Mouse (Mus musculus) hindbrain, embryonic 12.5 days (tissue): ENCODE measurements at regions not wholly inside any gene's neighbourhood (a gene's known extent, or its start where the extent isn't known, plus 50 kb on each side); places are given as distances from the start of the nearest gene placed in this dataset.
A peak's percentile ranks its signal among the peaks of the same experiment; 100 is the strongest.
"Not testable (repeated sequence)": the region's sequence is repeated elsewhere in the genome, so short reads cannot be mapped to it uniquely, and the experiment has no call there.

ENCODE experiments used
- ATAC-seq: fragments of 200-750 bp; cut with Nextera tagmentation; 2 replicates; pipeline ENCODE4 v1.8.0; 2017; ENCODE audit warnings: moderate TSS enrichment; ENCODE audit not compliant: low FRiP score
- H3K27ac ChIP-seq: fragments of 300-500 bp; sonication (generic); 2 replicates; pipeline ENCODE4 v1.5.1; 2016; ENCODE audit warnings: mild to moderate bottlenecking
- H3K27me3 ChIP-seq: fragments of 300-500 bp; sonication (generic); 2 replicates; pipeline ENCODE4 v1.6.1; 2016; ENCODE audit warnings: mild to moderate bottlenecking
- H3K36me3 ChIP-seq: fragments of 300-500 bp; sonication (generic); 2 replicates; pipeline ENCODE4 v1.6.1; 2016; ENCODE audit warnings: mild to moderate bottlenecking
- H3K4me1 ChIP-seq: fragments of 300-500 bp; sonication (generic); 2 replicates; pipeline ENCODE4 v1.6.1; 2016
- H3K4me2 ChIP-seq: fragments of 300-500 bp; sonication (generic); replicated peaks from 2 replicates; pipeline ENCODE4 v1.6.1; 2016; ENCODE audit warnings: mild to moderate bottlenecking
- H3K4me3 ChIP-seq: fragments of 300-500 bp; sonication (generic); 2 replicates; pipeline ENCODE4 v1.5.1; 2016; ENCODE audit warnings: mild to moderate bottlenecking
- H3K9ac ChIP-seq: fragments of 300-500 bp; sonication (generic); 2 replicates; pipeline ENCODE4 v1.6.1; 2016; ENCODE audit warnings: mild to moderate bottlenecking, moderate library complexity
- H3K9me3 ChIP-seq: fragments of 300-500 bp; sonication (generic); replicated peaks from 2 replicates; pipeline ENCODE4 v1.6.1; 2016; ENCODE audit warnings: mild to moderate bottlenecking
- WGBS: fragments of 180-500 bp; shearing (Covaris S2); methylation state at CpG from one replicate; pipeline ENCODE4 v1.1.7; 2016; 5-methylcytosine and 5-hydroxymethylcytosine counted together

DNA sequence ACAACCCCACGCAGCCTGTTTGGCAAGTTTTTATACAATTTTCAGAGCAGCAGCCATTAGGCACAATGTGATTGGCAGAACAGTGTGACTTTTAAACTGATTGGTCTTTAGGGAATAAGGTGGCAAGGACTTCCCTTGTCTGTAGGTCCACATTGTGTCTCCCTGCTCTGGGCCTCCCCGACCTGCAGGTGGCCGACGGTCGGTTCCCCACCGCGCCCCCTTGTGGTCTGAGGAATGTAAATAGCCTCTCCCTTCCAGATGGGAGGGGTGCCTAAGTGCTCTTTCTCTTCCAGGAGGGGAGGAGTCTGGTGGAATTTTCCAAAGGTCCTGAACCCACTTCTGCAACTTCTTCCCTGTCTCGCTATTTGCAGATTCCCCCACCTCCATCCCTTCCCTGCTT, 52.5 kb upstream of the Prr5 start:
- not testable (repeated sequence) for H3K4me2 ChIP-seq, H3K9me3 ChIP-seq, H3K36me3 ChIP-seq, ATAC-seq, H3K27ac ChIP-seq, H3K4me3 ChIP-seq, H3K9ac ChIP-seq
- Histone ChIP-seq H3K4me1 (peaks cover 34% of the 10 kb centered on the region), H3K27me3 (peaks cover 17% of the 10 kb centered on the region)
- 11% methylated on average over 8 of the region's 8 CpGs for WGBS

DNA sequence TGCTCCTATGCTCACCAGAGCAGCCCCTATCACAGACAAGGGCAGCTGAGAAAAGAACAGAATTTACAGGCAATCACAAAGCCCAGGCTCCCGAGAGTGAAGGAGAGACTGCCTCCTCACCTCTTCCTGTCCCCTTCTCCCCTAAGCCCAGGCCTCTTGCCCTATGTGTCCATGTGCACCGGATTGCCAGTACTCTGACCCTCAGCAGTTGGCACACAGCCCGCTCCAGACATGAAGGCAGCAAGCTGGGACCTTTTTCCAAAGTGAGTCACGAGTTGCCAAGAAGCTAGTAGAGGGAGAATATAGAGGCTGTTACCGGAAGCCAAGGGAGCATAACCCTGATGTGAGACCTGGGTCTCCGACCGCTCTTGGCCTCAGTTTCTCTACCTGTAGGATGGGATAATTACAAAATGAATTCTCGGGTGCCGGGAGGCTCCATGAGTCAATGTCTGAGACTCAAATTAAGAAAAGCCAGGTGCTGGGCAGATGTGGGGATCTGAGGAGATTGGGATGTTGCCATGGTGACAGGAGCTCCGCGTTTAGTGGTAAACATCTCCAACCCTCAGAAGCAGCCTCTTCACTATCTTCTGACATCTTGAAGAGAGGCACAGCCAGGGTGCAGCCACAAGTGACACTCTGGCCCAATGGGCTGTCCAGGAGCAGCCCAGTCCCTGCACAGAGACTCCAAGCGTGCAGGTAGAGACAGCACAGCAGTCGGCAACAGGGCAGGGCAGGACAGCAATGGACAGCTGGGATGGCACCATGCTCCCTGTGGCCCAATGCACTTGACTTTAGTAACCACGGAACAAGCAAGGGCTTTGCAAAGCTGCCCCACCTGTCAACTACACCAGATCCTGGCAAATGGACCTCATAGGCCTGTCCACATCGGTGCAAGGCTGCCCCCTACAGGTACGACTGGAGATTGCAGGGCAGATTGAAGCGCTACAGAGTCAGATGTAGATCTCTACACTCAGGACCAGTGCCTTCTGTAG, 55.6 kb upstream of the Prr5 start:
- H3K9ac ChIP-seq: no peak overlapping the region
- ATAC-seq: peak; percentile 27
- 49% methylated on average over 17 of the region's 17 CpGs for whole genome bisulfite sequencing
- no peak overlapping the region for H3K4me2 ChIP-seq
- H3K27ac ChIP-seq: peak overlapping the region; percentile 25; the same call in 1 of the 2 replicates
- peaks cover 31% of the 10 kb centered on the region for H3K4me1 ChIP-seq
- H3K27me3 ChIP-seq: peaks cover 17% of the 10 kb centered on the region
- H3K9me3 ChIP-seq: no peaks in the 10 kb centered on the region
- H3K36me3 ChIP-seq: no peaks in the 10 kb centered on the region
- no peak overlapping the region for H3K4me3 ChIP-seq

DNA sequence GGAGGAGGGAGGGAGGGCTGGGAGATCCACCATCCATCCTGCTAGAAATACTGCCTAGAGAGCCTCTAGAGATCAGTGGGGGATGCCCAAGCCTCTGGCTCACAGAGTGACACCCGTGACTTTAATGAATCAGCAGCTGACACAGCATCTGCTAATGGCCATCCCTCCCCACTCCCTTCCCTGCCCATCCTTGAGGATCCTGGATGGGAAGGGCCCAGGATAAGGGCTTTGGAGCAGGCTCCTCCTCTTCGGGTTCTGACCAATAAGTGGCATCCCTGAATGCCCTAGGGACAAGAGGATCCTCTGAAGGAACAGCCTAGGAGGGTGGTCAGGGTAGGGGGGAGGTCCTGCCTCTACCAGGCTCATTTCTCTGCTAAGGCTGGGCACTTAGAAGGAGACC, 55.3 kb upstream of the Rtl6 start:
- H3K9me3 ChIP-seq: no peaks in the 10 kb centered on the region
- peak; percentile 57 for ATAC-seq
- no peak overlapping the region for H3K4me3 ChIP-seq
- H3K4me2 ChIP-seq: no peak overlapping the region
- H3K36me3 ChIP-seq: no peaks in the 10 kb centered on the region
- H3K27me3 ChIP-seq: peaks cover 17% of the 10 kb centered on the region
- peaks cover 31% of the 10 kb centered on the region for H3K4me1 ChIP-seq
- no peak overlapping the region for H3K9ac ChIP-seq
- WGBS: 22% methylated on average over 2 of the region's 2 CpGs
- H3K27ac ChIP-seq: peak overlapping the region; percentile 25; the same call in 1 of the 2 replicates

- Histone ChIP-seq H3K9ac (no peak overlapping the region), H3K27me3 (peaks cover 5% of the 10 kb centered on the region), H3K27ac (no peak overlapping the region), H3K4me2 (no peak overlapping the region), H3K4me3 (no peak overlapping the region), H3K9me3 (peaks cover 6% of the 10 kb centered on the region; the same call in 1 of the 2 replicates), H3K36me3 (no peaks in the 10 kb centered on the region), H3K4me1 (peaks cover 24% of the 10 kb centered on the region)
- WGBS: 68% methylated on average over 15 of the region's 15 CpGs
- no peak for ATAC-seq
Measured at GRCm38 (mm10) chr15:84609825-84610442, 52.3 kb upstream of the Rtl6 start.

DNA sequence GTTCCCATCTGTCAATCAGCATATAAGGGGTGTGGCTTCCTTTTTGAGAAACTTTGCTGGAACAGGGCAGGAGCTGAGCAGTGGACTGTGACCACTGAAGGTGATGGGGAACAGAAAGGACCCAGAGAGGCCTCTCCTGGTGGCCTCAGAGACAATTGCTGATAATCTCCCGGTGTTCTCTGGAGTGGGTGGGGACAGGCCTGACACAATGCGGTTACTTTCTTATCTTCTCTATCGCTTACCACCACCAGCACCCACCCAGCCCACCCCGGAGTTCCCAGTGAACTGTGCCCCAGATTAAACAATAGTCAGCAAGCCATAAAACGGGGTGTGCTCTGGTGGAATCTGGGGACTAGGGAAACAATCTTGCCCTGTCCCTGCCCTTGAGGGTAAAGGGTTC, 51.4 kb upstream of the Rtl6 start:
- H3K27me3 ChIP-seq: no peaks in the 10 kb centered on the region; the same call in 1 of the 2 replicates
- H3K4me1 ChIP-seq: peaks cover 24% of the 10 kb centered on the region
- no peak overlapping the region for H3K9ac ChIP-seq
- no peak overlapping the region for H3K4me2 ChIP-seq
- 87% methylated on average over 5 of the region's 5 CpGs for WGBS
- ATAC-seq: no peak
- no peak overlapping the region for H3K27ac ChIP-seq
- H3K36me3 ChIP-seq: no peaks in the 10 kb centered on the region
- peaks cover 6% of the 10 kb centered on the region; the same call in 1 of the 2 replicates for H3K9me3 ChIP-seq
- H3K4me3 ChIP-seq: no peak overlapping the region
